Mouse (Mus musculus): ENCODE results near the gene Nabp1.

Gene Nabp1

GRCm38 (mm10) chr1:51458731-51459450 lies 19.3 kb downstream of the Nabp1 start:
- TF ChIP-seq GATA4 (IDR thresholded peaks at IDR 0.05; ENCODE audit: insufficient replicate concordance, low read length): no peak

GRCm38 (mm10) chr1:51458089-51458488 lies 20.1 kb downstream of the Nabp1 start:
- no peak for TF ChIP-seq GATA4 (IDR thresholded peaks at IDR 0.05; ENCODE audit: insufficient replicate concordance, low read length)

- no peak for TF ChIP-seq GATA4 (IDR thresholded peaks at IDR 0.05; ENCODE audit: insufficient replicate concordance, low read length)
Measured at GRCm38 (mm10) chr1:51457249-51457648, 21.0 kb downstream of the Nabp1 start.

GRCm38 (mm10) chr1:51448789-51449188 lies 29.4 kb downstream of the Nabp1 start:
- TF ChIP-seq GATA4 (IDR thresholded peaks at IDR 0.05; ENCODE audit: insufficient replicate concordance, low read length): no peak

- no peak for TF ChIP-seq GATA4 (IDR thresholded peaks at IDR 0.05; ENCODE audit: insufficient replicate concordance, low read length)
Measured at GRCm38 (mm10) chr1:51445854-51446460, 32.3 kb downstream of the Nabp1 start.

GRCm38 (mm10) chr1:51445161-51445853 lies 32.9 kb downstream of the Nabp1 start:
- no peak for TF ChIP-seq GATA4 (IDR thresholded peaks at IDR 0.05; ENCODE audit: insufficient replicate concordance, low read length)

- no peak for TF ChIP-seq GATA4 (IDR thresholded peaks at IDR 0.05; ENCODE audit: insufficient replicate concordance, low read length)
Measured at GRCm38 (mm10) chr1:51429775-51430174, 48.5 kb downstream of the Nabp1 start.

GRCm38 (mm10) chr1:51426298-51426697 lies 51.9 kb downstream of the Nabp1 start:
- no peak for TF ChIP-seq GATA4 (IDR thresholded peaks at IDR 0.05; ENCODE audit: insufficient replicate concordance, low read length)

GRCm38 (mm10) chr1:51418753-51419152 lies 59.5 kb downstream of the Nabp1 start:
- TF ChIP-seq GATA4 (IDR thresholded peaks at IDR 0.05; ENCODE audit: insufficient replicate concordance, low read length): no peak
